Mouse (Mus musculus): ENCODE results near the gene Tmem8.
"Not testable (repeated sequence)": the region's sequence is repeated elsewhere in the genome, so short reads cannot be mapped to it uniquely, and the experiment has no call there.

Tmem8 gene

DNA sequence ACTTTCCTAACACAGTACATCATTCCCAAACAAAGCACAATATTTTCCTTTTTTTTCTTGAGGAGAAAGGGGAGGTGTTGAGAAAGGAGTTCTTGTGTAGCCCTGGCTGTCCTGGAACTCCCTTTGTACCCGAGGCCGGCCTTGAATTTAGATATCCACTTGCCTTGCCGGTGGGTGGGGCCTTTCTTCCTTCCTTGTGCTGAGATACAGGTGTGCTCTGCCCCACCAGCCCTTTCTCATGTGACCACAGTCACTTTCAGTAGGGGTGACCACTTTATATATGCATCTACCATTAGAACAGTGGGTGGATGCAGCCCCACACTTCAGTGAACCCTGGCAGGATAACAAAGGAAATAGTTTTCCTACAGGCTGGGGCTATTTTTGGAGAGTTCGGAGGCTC lies 1.4 kb upstream of the Tmem8 start:
- DNase-seq (ENCODE audit: low spot score), result no peak

- DNase-seq (ENCODE audit: low spot score), result no peak
These were observed 348 bp upstream of the Tmem8 start for GRCm38 (mm10) chr17:26112751-26113150.

- no peak for DNase-seq (ENCODE audit: low spot score)
These were observed 962 bp downstream of the Tmem8 start for GRCm38 (mm10) chr17:26114061-26114460.

DNA sequence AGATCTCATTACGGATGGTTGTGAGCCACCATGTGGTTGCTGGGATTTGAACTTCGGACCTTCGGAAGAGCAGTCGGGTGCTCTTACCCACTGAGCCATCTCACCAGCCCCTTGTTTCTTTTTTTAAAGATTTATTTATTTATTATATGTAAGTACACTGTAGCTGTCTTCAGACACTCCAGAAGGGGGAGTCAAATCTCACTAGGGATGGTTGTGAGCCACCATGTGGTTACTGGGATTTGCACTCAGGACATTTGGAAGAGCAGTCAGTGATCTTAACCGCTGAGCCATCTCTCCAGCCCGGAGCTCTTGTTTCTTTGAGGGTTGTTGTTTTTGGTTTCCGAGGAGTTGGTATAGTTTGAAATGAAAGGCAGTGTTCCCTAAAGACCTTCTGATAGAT lies 1.4 kb downstream of the Tmem8 start:
- DNase-seq (ENCODE audit: low spot score), result not testable (repeated sequence)

GRCm38 (mm10) chr17:26115205-26115898 lies 2.3 kb downstream of the Tmem8 start:
- DNase-seq (ENCODE audit: low spot score), result no peak

- DNase-seq (ENCODE audit: low spot score), result no peak
These were observed 2.9 kb downstream of the Tmem8 start for GRCm38 (mm10) chr17:26115956-26116487.

DNA sequence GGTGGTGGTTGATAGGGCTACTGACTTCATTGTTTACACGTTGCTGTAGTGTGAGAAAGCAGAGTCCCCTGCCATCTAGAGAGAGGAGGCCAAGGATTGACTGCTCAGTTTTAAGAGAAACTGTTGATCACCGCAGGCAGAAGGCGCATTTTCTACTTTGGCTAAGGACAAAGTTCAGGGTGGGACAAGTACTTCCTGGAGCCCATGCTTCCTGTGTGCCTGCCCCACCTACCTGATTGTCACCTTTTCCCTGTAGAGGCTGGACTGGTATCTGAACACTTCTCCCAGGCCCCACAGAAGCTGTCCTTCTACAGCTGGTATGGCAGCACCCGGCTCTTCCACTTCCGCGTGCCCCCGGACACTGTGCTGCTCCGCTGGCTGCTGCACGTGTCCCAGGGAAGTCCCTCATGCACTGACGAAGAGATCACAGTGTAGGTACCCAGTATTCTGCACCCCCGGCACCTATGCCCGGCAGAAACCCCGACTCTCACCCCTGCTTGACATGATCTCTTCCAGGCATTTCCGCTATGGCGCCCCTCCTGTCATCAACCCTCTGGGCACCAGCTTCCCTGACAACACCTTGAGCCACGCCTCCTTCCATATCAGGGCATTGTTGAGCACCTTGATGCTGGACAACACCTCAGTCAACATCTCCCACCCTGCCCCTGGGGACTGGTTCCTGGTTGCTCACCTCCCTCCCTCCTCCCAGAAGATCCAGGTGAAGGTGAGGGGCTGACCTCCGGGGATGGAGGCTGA lies 3.6 kb downstream of the Tmem8 start:
- no peak for DNase-seq (ENCODE audit: low spot score)

GRCm38 (mm10) chr17:26119766-26120710 lies 6.9 kb downstream of the Tmem8 start:
- DNase-seq (ENCODE audit: low spot score), result no peak

GRCm38 (mm10) chr17:26122431-26123140 lies 9.5 kb downstream of the Tmem8 start:
- no peak for DNase-seq (ENCODE audit: low spot score)

- peak; percentile 76 for DNase-seq (ENCODE audit: low spot score)
These were observed 10.2 kb downstream of the Tmem8 start, which contains the start of gene Mrpl28 for GRCm38 (mm10) chr17:26123267-26123684. Gene Mrpl28, plus strand, starts transcription at chr17:26123500.

GRCm38 (mm10) chr17:26124560-26124959 lies 11.5 kb downstream of the Tmem8 start:
- no peak for DNase-seq (ENCODE audit: low spot score)

- no peak for DNase-seq (ENCODE audit: low spot score)
These were observed 12.1 kb downstream of the Tmem8 start for GRCm38 (mm10) chr17:26125226-26125625.

- DNase-seq (ENCODE audit: low spot score), result no peak
These were observed 18.1 kb downstream of the Tmem8 start for GRCm38 (mm10) chr17:26131062-26131732.

GRCm38 (mm10) chr17:26131856-26132853 lies 19.1 kb downstream of the Tmem8 start:
- no peak for DNase-seq (ENCODE audit: low spot score)

- DNase-seq (ENCODE audit: low spot score), result no peak
These were observed 24.1 kb downstream of the Tmem8 start for GRCm38 (mm10) chr17:26137106-26137750.

GRCm38 (mm10) chr17:26137751-26138130 lies 24.6 kb downstream of the Tmem8 start:
- DNase-seq (ENCODE audit: low spot score), result no peak

DNA sequence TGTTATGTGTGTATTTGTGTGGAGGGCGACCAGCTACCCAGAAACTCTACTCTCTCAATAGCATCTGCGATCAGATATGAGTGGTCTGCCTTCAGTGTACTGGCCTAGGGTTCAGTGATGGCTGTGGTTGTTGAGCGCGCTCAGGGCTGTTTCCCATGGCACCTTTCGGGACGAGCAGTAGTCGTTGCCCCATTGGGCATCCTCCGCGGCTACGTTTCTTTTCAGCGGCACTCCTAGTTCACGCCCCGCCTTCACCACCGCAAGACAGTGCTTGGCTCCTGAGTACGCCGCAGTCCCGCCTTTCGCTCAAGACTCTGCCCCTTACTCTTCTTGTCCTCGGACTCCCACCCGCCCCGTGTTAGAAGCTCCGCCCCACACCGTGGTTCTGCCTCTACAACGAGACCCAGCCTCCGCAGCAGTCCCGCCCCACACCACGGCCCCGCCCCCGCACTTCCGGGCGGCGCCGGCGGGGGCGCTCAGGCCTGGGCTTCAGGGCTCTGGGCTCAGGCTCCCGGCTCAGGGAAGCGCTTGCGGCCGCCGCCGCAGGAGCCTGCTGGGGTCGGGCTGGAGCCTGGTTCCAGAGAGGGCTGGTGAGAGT lies 25.2 kb downstream of the Tmem8 start, which contains the start of gene Axin1:
TSS of gene Axin1 (plus strand) at position 450 of the 598 bp plus-strand sequence.
- peak; percentile 71 for DNase-seq (ENCODE audit: low spot score)

GRCm38 (mm10) chr17:26138901-26139381 lies 25.8 kb downstream of the Tmem8 start:
- no peak for DNase-seq (ENCODE audit: low spot score)
